Mouse (Mus musculus) forebrain, postnatal 0 days (tissue): ENCODE data around the gene Mamdc2. TPM values are rescaled to one million over a fixed set of nuclear protein-coding genes. Genes with fewer than 3 reads are reported as not detected.
"Not testable (repeated sequence)": the region's sequence is repeated elsewhere in the genome, so short reads cannot be mapped to it uniquely, and the experiment has no call there.

Experiments used
- ATAC-seq: fragments of 200-750 bp; cut with Nextera tagmentation; 2 replicates; pipeline ENCODE4 v1.8.0; 2017; ENCODE audit warnings: mild to moderate bottlenecking, moderate library complexity
- DNase-seq: peaks from one replicate; pipeline ENCODE4 v3.0.0-alpha.2; 2015
- H3K27ac ChIP-seq: fragments of 300-500 bp; sonication (generic); 2 replicates; pipeline ENCODE4 v1.5.1; 2014; ENCODE audit warnings: low read depth, mild to moderate bottlenecking, antibody characterized with exemption, low read length, moderate library complexity, mixed read lengths
- H3K27me3 ChIP-seq: fragments of 300-500 bp; sonication (generic); 2 replicates; pipeline ENCODE4 v1.6.1; 2014; ENCODE audit warnings: mild to moderate bottlenecking, low read length, mixed read lengths; ENCODE audit not compliant: insufficient read depth
- H3K36me3 ChIP-seq: fragments of 300-500 bp; sonication (generic); 2 replicates; pipeline ENCODE4 v1.6.1; 2014; ENCODE audit warnings: mild to moderate bottlenecking, moderate library complexity; ENCODE audit not compliant: insufficient read depth
- H3K4me1 ChIP-seq: fragments of 300-500 bp; sonication (generic); 2 replicates; pipeline ENCODE4 v1.6.1; 2014; ENCODE audit warnings: antibody characterized with exemption; ENCODE audit not compliant: insufficient read depth
- H3K4me2 ChIP-seq: fragments of 300-500 bp; sonication (generic); 2 replicates; pipeline ENCODE4 v1.6.1; 2014; ENCODE audit warnings: low read depth, mild to moderate bottlenecking, moderate library complexity
- H3K4me3 ChIP-seq: fragments of 300-500 bp; sonication (generic); 2 replicates; pipeline ENCODE4 v1.5.1; 2014; ENCODE audit warnings: low read depth, low read length, mixed read lengths
- H3K9ac ChIP-seq: fragments of 300-500 bp; sonication (generic); 2 replicates; pipeline ENCODE4 v1.6.1; 2014; ENCODE audit warnings: mild to moderate bottlenecking
- H3K9me3 ChIP-seq: fragments of 300-500 bp; sonication (generic); 2 replicates; pipeline ENCODE4 v1.6.1; 2016; ENCODE audit warnings: low read length
- CTCF ChIP-seq: sonication (generic); IDR thresholded peaks from 2 replicates; pipeline ENCODE4 v1.5.1; 2016; ENCODE audit warnings: antibody characterized with exemption, control low read depth, low read depth
- WGBS: fragments of 180-500 bp; shearing (Covaris S2); extraction: QIAGEN DNeasy Blood & Tissue Kit; methylation state at CpG from one replicate; pipeline ENCODE4 v1.1.7; 2014; 5-methylcytosine and 5-hydroxymethylcytosine counted together
- polyA plus RNA-seq: library from polyadenylated mRNA; unstranded; fragments of >200 nt; fragmentation: Nextera tagmentation; extraction: Ambion mirVana; gene quantifications from 2 replicates; pipeline ENCODE4 v1.2.1, GENCODE M21; 2015
- total RNA-seq: library from RNA; depleted of rRNA; stranded (reverse); fragments of >200 nt; gene quantifications from 2 replicates; pipeline ENCODE4 v1.2.3, GENCODE M21; 2014

Mamdc2 gene
- total and polyA plus RNA-seq, 2 experiments from 2014 or later = 2.7 to 4.2 TPM

DNA sequence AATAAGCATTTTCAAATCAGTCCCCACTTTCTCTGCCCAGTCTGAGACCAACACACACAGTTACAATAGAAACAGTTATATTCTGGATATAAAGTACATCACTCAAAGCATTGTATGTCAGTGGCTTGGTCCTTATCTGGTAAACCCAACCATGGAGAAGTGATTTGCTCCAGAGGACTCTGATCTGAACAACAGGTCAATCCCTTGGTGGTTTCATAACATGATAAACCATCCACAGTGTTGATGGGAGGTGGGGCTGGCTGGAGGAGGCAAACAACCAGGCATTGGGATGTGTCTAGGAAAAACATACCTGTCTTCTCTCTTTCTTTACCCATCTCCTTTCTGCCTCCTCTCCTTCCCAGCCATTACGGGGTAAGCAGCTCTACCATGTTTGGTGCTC, 39.2 kb upstream of the Mamdc2 start:
- no peaks in the 10 kb centered on the region for H3K9me3 ChIP-seq
- WGBS = 100% methylated on average over 1 of the region's 1 CpGs
- ATAC-seq (no peak), DNase-seq (no peak)
- no peaks in the 10 kb centered on the region for H3K27me3 ChIP-seq
- no peak overlapping the region for H3K27ac ChIP-seq
- H3K9ac ChIP-seq = no peak overlapping the region
- no peaks in the 10 kb centered on the region for H3K36me3 ChIP-seq
- no peak overlapping the region for H3K4me2 ChIP-seq
- TF ChIP-seq CTCF = no peak
- no peak overlapping the region for H3K4me3 ChIP-seq
- H3K4me1 ChIP-seq = no peaks in the 10 kb centered on the region

DNA sequence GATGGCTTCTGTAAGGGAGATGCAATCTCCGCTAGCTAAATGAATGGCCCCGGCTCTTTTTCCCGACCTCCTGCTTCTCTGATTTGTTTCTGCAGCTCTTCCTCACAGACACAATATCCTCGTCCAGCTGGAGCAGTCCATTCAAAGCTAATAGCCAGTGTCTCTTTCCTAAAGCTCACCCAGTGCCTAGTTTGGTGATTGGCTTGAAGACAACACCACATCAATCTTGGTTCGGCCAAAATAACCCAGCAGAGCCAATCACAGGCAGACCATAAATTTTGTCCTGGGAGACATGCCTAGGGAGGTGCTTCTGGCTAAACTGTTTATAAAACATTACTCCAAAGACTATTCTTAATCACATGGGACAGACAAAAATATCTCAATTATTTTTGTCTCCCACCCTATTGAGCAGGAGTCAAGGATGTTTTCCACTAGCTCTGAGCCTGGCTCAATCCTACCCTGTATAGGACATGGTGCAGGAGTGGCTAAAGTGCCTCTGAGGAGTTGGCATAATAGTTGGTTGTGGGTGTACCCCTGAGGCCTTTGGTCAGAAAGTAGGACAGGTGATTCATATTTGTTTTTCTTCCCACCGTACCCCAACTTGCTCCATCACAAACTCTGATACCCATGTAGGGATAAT, 38.5 kb upstream of the Mamdc2 start:
- Histone ChIP-seq H3K4me2 (no peak overlapping the region), H3K36me3 (no peaks in the 10 kb centered on the region), H3K4me1 (no peaks in the 10 kb centered on the region), H3K27ac (no peak overlapping the region), H3K27me3 (no peaks in the 10 kb centered on the region), H3K9me3 (no peaks in the 10 kb centered on the region), H3K9ac (no peak overlapping the region), H3K4me3 (no peak overlapping the region)
- TF ChIP-seq CTCF = no peak
- WGBS = 88% methylated on average over 6 of the region's 6 CpGs
- DNase-seq (no peak), ATAC-seq (no peak)

DNA sequence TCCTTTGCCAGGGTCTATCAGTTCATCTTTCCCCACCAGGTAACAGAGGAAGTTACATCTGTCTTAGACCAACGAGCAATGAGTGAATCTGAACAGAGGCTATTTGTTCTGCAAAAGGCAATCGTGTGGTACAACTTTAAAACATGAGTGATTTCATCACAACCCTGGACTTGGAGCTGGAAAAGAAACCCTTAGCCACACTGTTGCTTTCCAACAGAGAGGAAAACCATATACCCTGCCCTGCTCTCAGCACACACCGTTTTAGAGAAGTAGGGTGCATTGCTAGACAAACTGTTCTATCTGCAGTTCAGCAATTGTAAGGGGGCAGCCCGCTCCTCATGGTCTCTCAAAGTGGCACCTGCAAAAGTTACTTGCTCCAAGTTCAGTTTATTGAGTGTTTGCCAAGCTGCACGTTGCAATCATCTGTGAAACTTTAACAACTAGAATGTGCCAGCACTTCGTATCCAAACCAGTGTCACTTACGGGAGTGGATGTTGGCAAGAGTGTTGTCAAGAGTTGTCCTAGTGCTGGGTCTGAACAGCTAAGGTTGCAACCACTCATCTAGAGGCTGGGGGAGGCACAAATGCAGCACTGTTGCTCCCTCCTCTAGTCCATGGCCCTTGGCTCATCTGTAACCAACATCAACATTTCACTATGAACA, 37.8 kb upstream of the Mamdc2 start:
- H3K27me3 ChIP-seq = no peaks in the 10 kb centered on the region
- WGBS = 73% methylated on average over 7 of the region's 7 CpGs
- no peak overlapping the region for H3K9ac ChIP-seq
- H3K4me1 ChIP-seq = no peaks in the 10 kb centered on the region
- TF ChIP-seq CTCF = no peak
- DNase-seq (no peak), ATAC-seq (no peak)
- H3K4me3 ChIP-seq = no peak overlapping the region
- no peaks in the 10 kb centered on the region for H3K36me3 ChIP-seq
- H3K9me3 ChIP-seq = no peaks in the 10 kb centered on the region
- H3K27ac ChIP-seq = no peak overlapping the region
- H3K4me2 ChIP-seq = no peak overlapping the region

DNA sequence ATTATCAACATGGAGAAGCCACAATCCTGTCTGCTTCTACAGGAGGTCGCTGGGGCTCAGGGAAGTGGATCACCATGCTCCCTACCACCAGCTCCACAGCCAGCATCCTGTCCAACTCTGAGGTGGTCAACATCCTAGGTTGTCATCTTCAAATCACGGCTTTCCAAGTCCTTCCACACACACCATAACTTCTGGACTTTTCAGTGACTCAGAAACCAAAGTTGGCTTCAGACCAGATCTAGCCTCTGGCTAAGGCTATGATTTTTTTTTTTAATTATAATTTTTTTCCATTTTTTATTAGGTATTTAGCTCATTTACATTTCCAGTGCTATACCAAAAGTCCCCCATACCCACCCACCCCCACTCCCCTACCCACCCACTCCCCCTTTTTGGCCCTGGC, 34.3 kb upstream of the Mamdc2 start:
- H3K4me1 ChIP-seq, H3K27me3 ChIP-seq, ATAC-seq, H3K9ac ChIP-seq, H3K4me3 ChIP-seq, H3K4me2 ChIP-seq, H3K36me3 ChIP-seq, H3K27ac ChIP-seq, H3K9me3 ChIP-seq, DNase-seq: not testable (repeated sequence)
- WGBS = 93% methylated on average over 2 of the region's 2 CpGs

DNA sequence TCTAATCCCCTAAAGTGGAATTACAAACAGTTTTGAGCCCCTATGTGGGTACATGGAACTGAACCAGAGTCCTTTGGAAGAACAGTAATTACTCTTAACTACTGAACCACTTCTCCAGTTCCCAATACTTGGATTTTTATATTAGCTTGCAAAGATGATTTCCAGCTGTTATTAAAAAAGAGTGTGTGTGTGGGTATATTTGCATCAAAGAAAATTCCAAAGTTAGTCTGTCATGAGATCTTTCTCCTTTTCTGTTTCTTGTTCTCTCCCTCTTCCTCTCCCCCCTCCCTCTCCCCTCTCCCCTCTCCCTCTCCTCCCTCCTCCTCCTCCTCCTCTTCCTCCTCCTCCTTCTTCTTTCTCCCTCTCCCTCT, 31.3 kb upstream of the Mamdc2 start:
- Histone ChIP-seq H3K9me3 (no peaks in the 10 kb centered on the region), H3K9ac (no peak overlapping the region), H3K27me3 (no peaks in the 10 kb centered on the region), H3K4me3 (no peak overlapping the region), H3K36me3 (no peaks in the 10 kb centered on the region), H3K4me1 (no peaks in the 10 kb centered on the region), H3K4me2 (no peak overlapping the region), H3K27ac (no peak overlapping the region)
- TF ChIP-seq CTCF = no peak
- DNase-seq = no peak
- no peak for ATAC-seq

DNA sequence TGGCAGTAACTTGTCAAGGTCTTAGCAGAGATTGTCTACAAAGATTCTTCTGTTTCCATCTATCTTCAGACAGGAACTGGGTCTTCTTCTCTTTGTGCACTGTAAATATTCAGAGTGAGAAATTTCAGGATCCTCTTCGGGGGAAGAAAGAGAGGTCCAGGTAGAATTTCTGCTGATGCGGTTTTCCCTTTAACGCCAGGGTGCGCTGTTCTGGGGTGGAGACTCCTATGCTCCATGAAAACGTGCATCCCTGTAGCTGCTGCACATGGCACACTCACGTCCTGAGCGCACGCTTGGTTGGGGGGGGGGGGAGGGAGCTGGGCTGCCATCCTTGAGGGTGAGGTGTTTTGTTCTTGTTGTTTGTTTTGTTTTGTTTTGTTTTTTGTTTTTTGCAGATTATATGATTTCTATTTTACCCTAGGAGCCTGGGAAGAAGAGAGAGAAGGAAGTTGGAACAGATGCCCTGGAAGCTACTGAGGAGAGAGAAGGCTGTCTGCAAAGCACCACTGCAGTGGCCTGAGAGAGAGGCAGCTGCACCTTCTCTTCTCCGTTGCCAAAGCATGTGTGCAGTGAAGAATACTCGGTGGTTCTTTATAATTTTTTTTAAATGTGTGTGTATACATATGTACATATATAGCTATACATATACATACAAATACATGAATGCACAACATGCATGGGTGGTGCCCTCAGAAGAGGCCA, 30.8 kb upstream of the Mamdc2 start:
- Histone ChIP-seq H3K4me3 (no peak overlapping the region), H3K9me3 (no peaks in the 10 kb centered on the region), H3K4me2 (no peak overlapping the region), H3K9ac (no peak overlapping the region), H3K36me3 (no peaks in the 10 kb centered on the region), H3K4me1 (no peaks in the 10 kb centered on the region), H3K27me3 (no peaks in the 10 kb centered on the region), H3K27ac (no peak overlapping the region)
- 12% methylated on average over 10 of the region's 10 CpGs for WGBS
- peak; percentile 24 for DNase-seq
- TF ChIP-seq CTCF = peak; percentile 51
- ATAC-seq = no peak

DNA sequence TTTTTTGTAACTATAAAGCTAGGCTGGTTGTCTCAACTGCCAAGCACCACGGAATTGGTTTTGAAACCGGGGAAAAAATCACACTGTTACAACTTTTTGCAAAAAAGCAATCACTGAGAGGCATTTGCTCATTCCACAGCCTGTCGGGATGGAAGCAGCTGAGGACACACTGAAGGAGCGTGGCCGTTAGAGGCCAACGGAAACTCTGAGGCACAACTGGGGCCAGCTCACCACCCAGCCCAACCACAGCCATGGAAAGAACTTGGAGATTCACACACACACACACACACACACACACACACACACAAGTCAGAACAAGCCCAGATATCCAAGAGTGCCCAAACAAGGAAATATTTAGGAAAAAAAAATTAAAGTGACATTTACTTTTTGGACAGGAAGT, 29.6 kb upstream of the Mamdc2 start:
- Histone ChIP-seq H3K4me3 (no peak overlapping the region), H3K9ac (no peak overlapping the region), H3K4me1 (no peaks in the 10 kb centered on the region), H3K27ac (no peak overlapping the region), H3K4me2 (no peak overlapping the region), H3K27me3 (no peaks in the 10 kb centered on the region), H3K36me3 (no peaks in the 10 kb centered on the region), H3K9me3 (no peaks in the 10 kb centered on the region)
- 74% methylated on average over 6 of the region's 6 CpGs for WGBS
- DNase-seq (no peak), ATAC-seq (no peak)
- TF ChIP-seq CTCF = no peak
